Comparison of ENCODE assay signal across 24 mouse cellular contexts in genomic region chr1:127577981-127578380, GRCm38 (mm10).
DNase-seq lines count a peak whose midpoint lies in the region; ATAC-seq lines count a peak whose summit lies in the region.
"Had no signal": no experiment of that assay in that cellular context is flagged by ENCODE, and none has a peak within 500 bp of the region (broad histone marks: within the 10 kb centered on the region; RNA-seq: fewer than 3 reads in every experiment).

No protein-coding gene starts in this region.

- 27% methylated on average over 5 of the region's 5 CpGs for WGBS in kidney, embryonic 15.5 days
- 73% methylated on average over 5 of the region's 5 CpGs for WGBS in midbrain, embryonic 11.5 days
- 67% methylated on average over 5 of the region's 5 CpGs for WGBS in midbrain, embryonic 16.5 days

- H3K27ac ChIP-seq in kidney, embryonic 15.5 days, result no peak overlapping the region
- no peak overlapping the region for H3K27ac ChIP-seq in midbrain, embryonic 11.5 days (ENCODE audit: low read depth, low read length)
- H3K27ac ChIP-seq in midbrain, embryonic 16.5 days (ENCODE audit: low read length), result no peak overlapping the region
- H3K27ac ChIP-seq: embryonic facial prominence, embryonic 10.5 days; embryonic facial prominence, embryonic 13.5 days; forebrain, embryonic 13.5 days; hindbrain, embryonic 12.5 days; hindbrain, embryonic 15.5 days had no signal

- H3K4me1 ChIP-seq in kidney, embryonic 15.5 days, result peaks cover 19% of the 10 kb centered on the region
- H3K4me1 ChIP-seq in midbrain, embryonic 11.5 days (ENCODE audit: control insufficient read depth, insufficient read depth, low read length), result peaks cover 21% of the 10 kb centered on the region
- peaks cover 14% of the 10 kb centered on the region for H3K4me1 ChIP-seq in midbrain, embryonic 16.5 days (ENCODE audit: control insufficient read depth, insufficient read depth, low read length)
- H3K4me1 ChIP-seq: embryonic facial prominence, embryonic 13.5 days had no signal

- peak; percentile 72 for ATAC-seq in kidney, embryonic 15.5 days (replicated peaks; ENCODE audit: low FRiP score)
- no peak for ATAC-seq in midbrain, embryonic 11.5 days (ENCODE audit: low FRiP score)
- no peak for ATAC-seq in midbrain, embryonic 16.5 days
- ATAC-seq in neutrophil, adult 5-6 weeks (ENCODE audit: extremely low read depth, insufficient number of reproducible peaks, low FRiP score, poor library complexity, severe bottlenecking), result peak; percentile 52; the same call in 1 of the 2 replicates
- no peak for ATAC-seq in granulocyte monocyte progenitor cell, adult 5-6 weeks (replicated peaks; ENCODE audit: poor library complexity, severe bottlenecking)
- ATAC-seq: activated CD4-positive, CD25-positive, alpha-beta regulatory T cell, adult 4 months had no signal

- no peak for DNase-seq in kidney, postnatal 14 days
- peak; percentile 60 for DNase-seq in midbrain, embryonic 11.5 days (ENCODE audit: low spot score, missing footprints)
- DNase-seq in A20 (ENCODE audit: low read depth, low spot score), result peak; percentile 53
- DNase-seq: adrenal gland, adult 8-10 months; adrenal gland, postnatal 25 days; cerebellum, adult 11-12 months; cerebellum, adult 8-10 months; cerebellum, postnatal 10 days; cerebellum, postnatal 36 days; embryo, embryonic 11 days; gastrocnemius, postnatal 10 days; gastrocnemius, postnatal 36 days had no signal

- H3K4me2 ChIP-seq in kidney, embryonic 15.5 days, result no peak overlapping the region
- no peak overlapping the region for H3K4me2 ChIP-seq in midbrain, embryonic 11.5 days
- H3K4me2 ChIP-seq in midbrain, embryonic 16.5 days (ENCODE audit: low read length), result no peak overlapping the region
- H3K4me2 ChIP-seq: embryonic facial prominence, embryonic 13.5 days; forebrain, embryonic 13.5 days; heart, embryonic 11.5 days; hindbrain, embryonic 12.5 days; hindbrain, embryonic 15.5 days had no signal

- no peaks in the 10 kb centered on the region for H3K36me3 ChIP-seq in kidney, embryonic 15.5 days
- H3K36me3 ChIP-seq in midbrain, embryonic 11.5 days (ENCODE audit: control insufficient read depth, insufficient read depth, low read length), result no peaks in the 10 kb centered on the region
- no peaks in the 10 kb centered on the region for H3K36me3 ChIP-seq in midbrain, embryonic 16.5 days (ENCODE audit: control insufficient read depth, insufficient read depth, low read length)
- H3K36me3 ChIP-seq: embryonic facial prominence, embryonic 10.5 days; embryonic facial prominence, embryonic 13.5 days; hindbrain, embryonic 12.5 days; hindbrain, embryonic 15.5 days had no signal

- H3K9ac ChIP-seq in kidney, embryonic 15.5 days, result no peak overlapping the region
- no peak overlapping the region for H3K9ac ChIP-seq in midbrain, embryonic 11.5 days (ENCODE audit: low read length)
- no peak overlapping the region for H3K9ac ChIP-seq in midbrain, embryonic 16.5 days (ENCODE audit: low read depth, low read length)
- H3K9ac ChIP-seq: embryonic facial prominence, embryonic 13.5 days; forebrain, embryonic 13.5 days; hindbrain, embryonic 12.5 days; hindbrain, embryonic 15.5 days had no signal

- H3K9me3 ChIP-seq in kidney, embryonic 15.5 days (replicated peaks), result no peaks in the 10 kb centered on the region
- no peaks in the 10 kb centered on the region for H3K9me3 ChIP-seq in midbrain, embryonic 11.5 days (ENCODE audit: control insufficient read depth, low read length)
- H3K9me3 ChIP-seq in midbrain, embryonic 16.5 days (replicated peaks; ENCODE audit: control insufficient read depth, low read length, poor library complexity, severe bottlenecking), result no peaks in the 10 kb centered on the region
- H3K9me3 ChIP-seq: embryonic facial prominence, embryonic 10.5 days; embryonic facial prominence, embryonic 13.5 days; forebrain, embryonic 13.5 days; hindbrain, embryonic 12.5 days; hindbrain, embryonic 15.5 days had no signal

- H3K4me3 ChIP-seq in kidney, embryonic 15.5 days (replicated peaks), result no peak overlapping the region
- no peak overlapping the region for H3K4me3 ChIP-seq in midbrain, embryonic 11.5 days (ENCODE audit: low read depth, low read length)
- H3K4me3 ChIP-seq in midbrain, embryonic 16.5 days (ENCODE audit: low read depth, low read length), result no peak overlapping the region
- H3K4me3 ChIP-seq: embryonic facial prominence, embryonic 10.5 days; embryonic facial prominence, embryonic 13.5 days; erythroblast, embryonic 14.5 days; forebrain, embryonic 13.5 days; hindbrain, embryonic 12.5 days; hindbrain, embryonic 15.5 days had no signal

- H3K27me3 ChIP-seq in kidney, embryonic 15.5 days, result peaks cover 52% of the 10 kb centered on the region
- no peaks in the 10 kb centered on the region for H3K27me3 ChIP-seq in midbrain, embryonic 11.5 days (ENCODE audit: control insufficient read depth, insufficient read depth, low read length)
- no peaks in the 10 kb centered on the region for H3K27me3 ChIP-seq in midbrain, embryonic 16.5 days (ENCODE audit: control insufficient read depth, insufficient read depth, low read depth, low read length)
- H3K27me3 ChIP-seq: embryonic facial prominence, embryonic 13.5 days; forebrain, embryonic 13.5 days; hindbrain, embryonic 12.5 days; hindbrain, embryonic 15.5 days had no signal

Comparison
In these comparisons a context has a peak if more than half of its experiments do, and no peak if none do; other contexts are left out.
1. ATAC-seq: peak in kidney, embryonic 15.5 days (single experiment) and neutrophil, adult 5-6 weeks (single experiment); none in midbrain, embryonic 11.5 days (single experiment), midbrain, embryonic 16.5 days (single experiment) and granulocyte monocyte progenitor cell, adult 5-6 weeks (single experiment).